In genomic region chr2:61711108-61712040, GRCm38 (mm10) we compare ENCODE assay signal across 8 mouse cellular contexts. TPM values are rescaled to one million over a fixed set of nuclear protein-coding genes. Genes with fewer than 3 reads are reported as not detected.
DNase-seq lines count a peak whose midpoint lies in the region; ATAC-seq lines count a peak whose summit lies in the region.

Psmd14 (plus strand) TSS chr2:61711694.

- no peaks in the 10 kb centered on the region for H3K36me3 ChIP-seq in hindbrain, embryonic 16.5 days (ENCODE audit: control insufficient read depth, insufficient read depth, low read length)
- H3K36me3 ChIP-seq in macrophage (ENCODE audit: inconsistent target) = no peaks in the 10 kb centered on the region

- H3K4me1 ChIP-seq in hindbrain, embryonic 16.5 days (ENCODE audit: control insufficient read depth, insufficient read depth, low read depth, low read length) = peaks cover 7% of the 10 kb centered on the region

- peak within 1 kb of the TSS; percentile 98 for H3K9ac ChIP-seq in hindbrain, embryonic 16.5 days (ENCODE audit: low read depth, low read length)

- DNase-seq in T-cell, adult 2 months (ENCODE audit: low spot score) = peak; percentile 88
- peak; percentile 88 for DNase-seq in cerebellum, postnatal 36 days
- peak; percentile 85 for DNase-seq in gastrocnemius, adult 18-20 months (ENCODE audit: low spot score)
- DNase-seq in left cerebral cortex, adult 18-20 months (ENCODE audit: low spot score in 2 of 2) = peak; percentile 83 to 89
- DNase-seq in right cerebral cortex, adult 18-20 months = peak; percentile 92
- peak; percentile 47 for DNase-seq in urinary bladder, postnatal 10 days (ENCODE audit: low spot score)

- H3K4me2 ChIP-seq in hindbrain, embryonic 16.5 days (ENCODE audit: low read length) = peak within 1 kb of the TSS; percentile 90

- no peaks in the 10 kb centered on the region for H3K27me3 ChIP-seq in hindbrain, embryonic 16.5 days (replicated peaks; ENCODE audit: control insufficient read depth, insufficient read depth, low read length)

- peak within 1 kb of the TSS; percentile 91 for H3K27ac ChIP-seq in hindbrain, embryonic 16.5 days (ENCODE audit: low read depth, low read length)
- peak within 1 kb of the TSS; percentile 55 for H3K27ac ChIP-seq in macrophage

- H3K4me3 ChIP-seq in hindbrain, embryonic 16.5 days (ENCODE audit: low read length) = peak within 1 kb of the TSS; percentile 98
- peak within 1 kb of the TSS; percentile 92 for H3K4me3 ChIP-seq in macrophage (ENCODE audit: inconsistent target)

- H3K9me3 ChIP-seq in hindbrain, embryonic 16.5 days (ENCODE audit: control insufficient read depth, low read length) = no peaks in the 10 kb centered on the region

- peak; percentile 98 for ATAC-seq in hindbrain, embryonic 16.5 days

- 5% methylated on average over 40 of the region's 52 CpGs for WGBS in hindbrain, embryonic 16.5 days
- 8% methylated on average over 37 of the region's 52 CpGs for WGBS in macrophage (ENCODE audit: missing documents)

- H3K79me2 ChIP-seq in macrophage (ENCODE audit: inconsistent target) = peaks cover 47% of the 10 kb centered on the region

RNA-seq across cellular contexts. Expression of gene Psmd14, which starts in this region (rescaled TPM):
- 10 to 100 TPM; 60.1 to 63.9 TPM for total RNA-seq in gastrocnemius, adult 18-20 months (2021)
- polyA plus RNA-seq in hindbrain, embryonic 16.5 days (2015; fragmentation: Nextera tagmentation; extraction: Ambion mirVana) = 179 and 183 TPM in 2 replicates
- 100 to 1,000 TPM; 105 to 107 TPM for total RNA-seq in left cerebral cortex, adult 18-20 months (2021)
- 100 to 1,000 TPM; 107 to 230 (median 159) TPM for total RNA-seq in macrophage (2018; cell fraction: chromatin; rRNA removed)
- 100 to 1,000 TPM in 13 of 26 experiments, 10 to 100 TPM in 13; 75.4 to 141 (median 102) TPM for total RNA-seq in macrophage (2018; cell fraction: cytosol; rRNA removed)
- total RNA-seq in macrophage (2018; cell fraction: nucleus; rRNA removed) = 100 to 1,000 TPM in 15 of 26 experiments, 10 to 100 TPM in 11; 66.1 to 133 (median 101) TPM
- polyA plus RNA-seq in macrophage (2018) = 76.8 to 146 TPM (median 142 TPM) in 3 replicates

Comparison
In these comparisons a context has a peak if more than half of its experiments do, and no peak if none do; other contexts are left out.
1. Peak in every context shown above with its lines: DNase-seq, ATAC-seq, H3K4me3 ChIP-seq and H3K27ac ChIP-seq.